Mouse (Mus musculus): Measurements from ENCODE around the gene Abl2. TPM values are rescaled to one million over a fixed set of nuclear protein-coding genes. Genes with fewer than 3 reads are reported as not detected.
"Not testable (repeated sequence)": the region's sequence is repeated elsewhere in the genome, so short reads cannot be mapped to it uniquely, and the experiment has no call there.

Abl2 gene
- polyA plus RNA-seq, 1 experiment from 2014 or later = 4.2 TPM

DNA sequence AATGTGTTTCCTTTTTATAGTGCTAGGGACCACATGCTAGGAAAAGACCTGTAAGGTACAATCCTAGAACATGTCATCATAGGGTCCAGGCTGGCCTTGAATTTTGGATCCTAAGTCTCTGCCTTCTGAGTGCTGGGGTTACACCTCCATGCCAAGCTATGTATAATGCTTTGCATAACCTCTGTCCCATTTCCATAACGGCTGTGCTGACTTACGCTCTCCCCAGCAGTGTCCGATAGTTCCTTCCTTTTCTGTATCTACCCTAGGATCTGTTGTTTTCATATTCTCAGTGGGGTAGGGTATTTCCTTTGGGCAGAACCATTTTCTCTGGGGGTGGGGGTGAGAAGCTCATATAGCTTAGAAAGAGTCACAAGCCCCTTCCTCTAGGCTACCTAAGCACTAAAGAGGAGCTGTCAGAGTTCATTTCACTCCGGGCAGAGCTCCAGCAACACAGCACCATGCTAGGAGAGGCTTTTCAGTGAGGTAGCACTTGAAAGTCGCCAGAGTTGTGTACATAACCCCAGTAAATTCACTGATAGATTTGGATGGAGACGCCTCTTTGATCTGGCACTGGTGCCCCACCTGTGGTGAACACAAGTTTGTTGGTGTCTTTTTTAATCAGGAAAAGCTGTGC lies 93.7 kb downstream of the Abl2 start:
- Histone ChIP-seq H3K4me3 (ENCODE audit: low read length) (no peak overlapping the region), H3K9me3 (ENCODE audit: control insufficient read depth, low read length) (no peaks in the 10 kb centered on the region), H3K27me3 (ENCODE audit: control insufficient read depth, insufficient read depth, low read depth, low read length) (no peaks in the 10 kb centered on the region), H3K9ac (ENCODE audit: low read length) (no peak overlapping the region), H3K4me1 (replicated peaks; ENCODE audit: control insufficient read depth, insufficient read depth, low read length) (peaks cover 14% of the 10 kb centered on the region), H3K36me3 (ENCODE audit: control insufficient read depth, insufficient read depth, low read length) (no peaks in the 10 kb centered on the region), H3K4me2 (ENCODE audit: low read depth, low read length) (no peak overlapping the region), H3K27ac (ENCODE audit: low read length) (peak overlapping the region; percentile 23; the same call in 1 of the 2 replicates)
- peak; percentile 45; the same call in 1 of the 2 replicates for ATAC-seq (ENCODE audit: low read depth)
- WGBS = 40% methylated on average over 6 of the region's 6 CpGs

GRCm38 (mm10) chr1:156654735-156655530 lies 96.3 kb downstream of the Abl2 start:
- no peak overlapping the region for H3K4me3 ChIP-seq (ENCODE audit: low read length)
- 61% methylated on average over 13 of the region's 13 CpGs for WGBS
- H3K9me3 ChIP-seq (ENCODE audit: control insufficient read depth, low read length) = no peaks in the 10 kb centered on the region
- peak overlapping the region; percentile 20; the same call in 1 of the 2 replicates for H3K9ac ChIP-seq (ENCODE audit: low read length)
- H3K4me1 ChIP-seq (replicated peaks; ENCODE audit: control insufficient read depth, insufficient read depth, low read length) = peaks cover 10% of the 10 kb centered on the region
- H3K36me3 ChIP-seq (ENCODE audit: control insufficient read depth, insufficient read depth, low read length) = no peaks in the 10 kb centered on the region
- peak overlapping the region; percentile 46; the same call in 1 of the 2 replicates for H3K27ac ChIP-seq (ENCODE audit: low read length)
- no peak overlapping the region for H3K4me2 ChIP-seq (ENCODE audit: low read depth, low read length)
- no peaks in the 10 kb centered on the region for H3K27me3 ChIP-seq (ENCODE audit: control insufficient read depth, insufficient read depth, low read depth, low read length)
- ATAC-seq (ENCODE audit: low read depth) = 0 out of 2 replicates have a peak, but pooled peaks have one; percentile 42

DNA sequence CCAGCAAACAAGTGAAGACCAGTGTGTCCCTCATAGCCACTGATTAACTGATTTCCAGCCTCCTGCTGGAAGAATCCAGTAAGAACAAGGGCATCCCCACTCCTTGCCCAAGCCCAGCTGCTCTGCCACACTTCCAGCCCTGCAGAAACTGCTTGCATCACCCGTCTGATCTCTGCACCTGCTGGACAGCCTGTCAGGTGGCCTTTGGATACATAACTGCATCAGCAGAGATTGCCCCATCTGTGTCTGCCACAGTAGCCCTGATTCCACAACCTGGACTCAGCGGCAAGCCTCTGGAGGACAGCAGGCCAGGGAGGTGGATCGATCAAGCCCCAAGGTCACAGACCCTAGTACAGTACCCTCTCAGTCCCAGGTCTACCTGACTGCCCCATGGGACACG lies 98.9 kb downstream of the Abl2 start:
- H3K4me2 ChIP-seq (ENCODE audit: low read depth, low read length) = no peak overlapping the region
- no peak overlapping the region for H3K27ac ChIP-seq (ENCODE audit: low read length)
- ATAC-seq (ENCODE audit: low read depth) = no peak
- 83% methylated on average over 4 of the region's 4 CpGs for WGBS
- no peaks in the 10 kb centered on the region for H3K9me3 ChIP-seq (ENCODE audit: control insufficient read depth, low read length)
- H3K4me3 ChIP-seq (ENCODE audit: low read length) = no peak overlapping the region
- H3K36me3 ChIP-seq (ENCODE audit: control insufficient read depth, insufficient read depth, low read length) = no peaks in the 10 kb centered on the region
- no peak overlapping the region for H3K9ac ChIP-seq (ENCODE audit: low read length)
- peaks cover 13% of the 10 kb centered on the region for H3K4me1 ChIP-seq (replicated peaks; ENCODE audit: control insufficient read depth, insufficient read depth, low read length)
- no peaks in the 10 kb centered on the region for H3K27me3 ChIP-seq (ENCODE audit: control insufficient read depth, insufficient read depth, low read depth, low read length)

GRCm38 (mm10) chr1:156658676-156659075 lies 100.1 kb downstream of the Abl2 start:
- no peaks in the 10 kb centered on the region for H3K36me3 ChIP-seq (ENCODE audit: control insufficient read depth, insufficient read depth, low read length)
- WGBS = 82% methylated on average over 5 of the region's 5 CpGs
- H3K4me1 ChIP-seq (replicated peaks; ENCODE audit: control insufficient read depth, insufficient read depth, low read length) = peaks cover 10% of the 10 kb centered on the region; the same call in 1 of the 2 replicates
- no peak overlapping the region for H3K27ac ChIP-seq (ENCODE audit: low read length)
- no peaks in the 10 kb centered on the region for H3K9me3 ChIP-seq (ENCODE audit: control insufficient read depth, low read length)
- no peaks in the 10 kb centered on the region for H3K27me3 ChIP-seq (ENCODE audit: control insufficient read depth, insufficient read depth, low read depth, low read length)
- ATAC-seq (ENCODE audit: low read depth) = no peak
- H3K9ac ChIP-seq (ENCODE audit: low read length) = no peak overlapping the region
- no peak overlapping the region for H3K4me3 ChIP-seq (ENCODE audit: low read length)
- no peak overlapping the region for H3K4me2 ChIP-seq (ENCODE audit: low read depth, low read length)

DNA sequence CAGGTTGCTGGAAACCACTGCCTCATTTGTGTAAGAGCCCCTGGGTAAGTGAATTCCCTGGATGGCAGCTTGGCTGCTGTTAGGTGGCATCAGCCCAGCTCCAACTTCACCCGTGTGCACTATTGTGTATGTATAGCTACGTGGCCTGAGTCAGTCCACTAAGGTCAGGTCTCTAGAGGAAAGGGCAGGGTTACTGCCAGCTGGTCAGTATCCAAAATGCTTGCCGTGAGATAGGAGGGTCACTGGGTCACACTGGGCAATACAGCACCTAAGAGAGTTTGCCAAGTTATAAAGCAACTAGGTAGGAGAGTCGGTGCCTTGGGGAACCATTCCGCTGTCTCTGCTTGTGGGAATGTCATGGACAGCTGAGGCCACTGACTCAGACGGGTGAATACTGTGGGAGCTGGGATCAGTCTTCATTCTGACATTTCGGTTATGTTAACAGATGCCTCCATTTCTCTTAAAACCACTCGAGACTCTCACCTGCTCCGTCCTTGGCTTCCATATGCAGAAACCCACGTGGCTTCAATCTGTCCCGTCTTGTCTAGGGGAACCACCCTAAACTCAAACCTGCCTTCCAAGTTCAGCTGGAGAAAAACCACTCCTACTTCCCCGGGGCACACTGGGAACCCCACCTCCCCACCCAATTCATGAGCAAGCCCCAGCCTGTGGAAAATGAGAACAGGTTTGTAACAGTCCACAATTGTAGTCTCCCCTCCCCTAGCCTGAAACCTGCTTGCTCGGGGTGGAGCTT lies 101.5 kb downstream of the Abl2 start:
- Histone ChIP-seq H3K4me2 (ENCODE audit: low read depth, low read length) (peak overlapping the region; percentile 36), H3K4me1 (replicated peaks; ENCODE audit: control insufficient read depth, insufficient read depth, low read length) (peaks cover 5% of the 10 kb centered on the region; the same call in 1 of the 2 replicates), H3K9me3 (ENCODE audit: control insufficient read depth, low read length) (no peaks in the 10 kb centered on the region), H3K4me3 (ENCODE audit: low read length) (no peak overlapping the region), H3K27ac (ENCODE audit: low read length) (peak overlapping the region; percentile 69), H3K9ac (ENCODE audit: low read length) (0 out of 2 replicates have a peak overlapping the region, but pooled peaks have one; percentile 1), H3K27me3 (ENCODE audit: control insufficient read depth, insufficient read depth, low read depth, low read length) (no peaks in the 10 kb centered on the region), H3K36me3 (ENCODE audit: control insufficient read depth, insufficient read depth, low read length) (no peaks in the 10 kb centered on the region)
- peak; percentile 82 for ATAC-seq (ENCODE audit: low read depth)
- WGBS = 49% methylated on average over 13 of the region's 13 CpGs

GRCm38 (mm10) chr1:156660660-156661236 lies 102.2 kb downstream of the Abl2 start:
- H3K9ac ChIP-seq (ENCODE audit: low read length); H3K36me3 ChIP-seq (ENCODE audit: control insufficient read depth, insufficient read depth, low read length); H3K4me1 ChIP-seq (replicated peaks; ENCODE audit: control insufficient read depth, insufficient read depth, low read length); H3K9me3 ChIP-seq (ENCODE audit: control insufficient read depth, low read length); H3K27me3 ChIP-seq (ENCODE audit: control insufficient read depth, insufficient read depth, low read depth, low read length): not testable (repeated sequence)
- Histone ChIP-seq H3K4me2 (ENCODE audit: low read depth, low read length) (peak overlapping the region; percentile 36), H3K4me3 (ENCODE audit: low read length) (0 out of 2 replicates have a peak overlapping the region, but pooled peaks have one; percentile 4), H3K27ac (ENCODE audit: low read length) (peak overlapping the region; percentile 59)
- 54% methylated on average over 19 of the region's 21 CpGs for WGBS
- ATAC-seq (ENCODE audit: low read depth) = peak; percentile 78

DNA sequence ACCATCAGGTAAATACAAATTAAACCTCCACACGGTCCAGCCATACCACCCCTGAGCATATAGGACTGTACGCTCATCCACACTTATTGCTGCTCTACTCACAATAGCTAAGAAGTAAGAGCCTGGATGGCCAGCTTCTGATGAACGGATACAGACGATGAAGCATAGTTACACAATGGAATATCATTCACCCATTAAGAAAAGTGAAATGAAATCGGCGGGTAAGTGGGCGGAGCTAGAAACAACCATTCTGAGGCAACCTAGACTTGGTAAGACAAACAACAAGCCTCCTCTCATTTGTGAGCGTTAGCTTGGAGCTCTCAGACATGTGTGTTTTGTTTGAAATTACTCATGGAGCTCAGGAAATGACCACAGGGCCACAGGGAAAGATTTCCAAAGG lies 107.2 kb downstream of the Abl2 start:
- Histone ChIP-seq H3K4me3 (ENCODE audit: low read length) (no peak overlapping the region), H3K9me3 (ENCODE audit: control insufficient read depth, low read length) (no peaks in the 10 kb centered on the region), H3K4me2 (ENCODE audit: low read depth, low read length) (no peak overlapping the region), H3K27me3 (ENCODE audit: control insufficient read depth, insufficient read depth, low read depth, low read length) (no peaks in the 10 kb centered on the region), H3K4me1 (replicated peaks; ENCODE audit: control insufficient read depth, insufficient read depth, low read length) (peaks cover 10% of the 10 kb centered on the region), H3K9ac (ENCODE audit: low read length) (no peak overlapping the region), H3K27ac (ENCODE audit: low read length) (no peak overlapping the region), H3K36me3 (ENCODE audit: control insufficient read depth, insufficient read depth, low read length) (no peaks in the 10 kb centered on the region)
- no peak for ATAC-seq (ENCODE audit: low read depth)
- 88% methylated on average over 8 of the region's 8 CpGs for WGBS

DNA sequence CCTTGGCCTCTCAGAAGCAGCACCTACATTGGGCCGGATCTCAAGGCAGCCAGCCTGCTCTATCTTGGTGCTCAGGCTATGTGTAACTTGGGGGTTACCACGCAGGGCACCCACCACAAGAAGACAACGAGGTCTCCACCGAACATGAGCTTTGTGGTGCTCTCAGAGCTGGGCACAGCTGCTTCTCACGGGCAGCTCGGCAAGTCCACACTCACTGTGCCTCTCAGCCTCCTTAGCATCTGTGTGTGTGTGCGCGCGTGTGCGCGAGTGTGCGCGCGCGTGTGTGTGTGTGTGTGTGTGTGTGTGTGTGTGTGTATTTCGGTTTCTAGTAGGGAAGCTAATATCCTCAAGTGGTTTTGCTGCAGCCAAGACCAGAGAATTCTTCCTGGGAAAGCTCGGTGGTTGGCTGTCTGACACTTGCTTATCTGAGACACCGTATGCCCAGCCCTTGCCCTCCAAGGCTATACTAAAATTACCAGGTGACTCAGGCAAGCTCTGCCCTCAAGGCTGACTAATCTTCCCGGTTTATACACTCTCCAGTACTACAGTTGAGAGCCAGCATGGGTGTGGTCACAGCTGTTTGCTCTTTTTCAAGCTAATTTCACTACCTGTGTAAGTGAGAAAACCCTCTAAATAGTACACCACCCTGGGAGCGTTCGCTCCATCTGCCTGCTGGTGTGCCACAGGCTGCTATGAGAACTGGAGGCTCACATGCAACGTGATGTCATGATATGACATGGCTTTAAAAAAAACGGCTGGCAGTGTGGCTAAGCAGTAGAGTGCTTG lies 108.7 kb downstream of the Abl2 start:
- Histone ChIP-seq H3K9ac (ENCODE audit: low read length) (no peak overlapping the region), H3K9me3 (ENCODE audit: control insufficient read depth, low read length) (no peaks in the 10 kb centered on the region), H3K36me3 (ENCODE audit: control insufficient read depth, insufficient read depth, low read length) (no peaks in the 10 kb centered on the region), H3K27me3 (ENCODE audit: control insufficient read depth, insufficient read depth, low read depth, low read length) (no peaks in the 10 kb centered on the region), H3K27ac (ENCODE audit: low read length) (peak overlapping the region; percentile 41), H3K4me2 (ENCODE audit: low read depth, low read length) (no peak overlapping the region), H3K4me3 (ENCODE audit: low read length) (no peak overlapping the region), H3K4me1 (replicated peaks; ENCODE audit: control insufficient read depth, insufficient read depth, low read length) (peaks cover 10% of the 10 kb centered on the region)
- peak; percentile 82 for ATAC-seq (ENCODE audit: low read depth)
- WGBS = 63% methylated on average over 23 of the region's 23 CpGs

Data from lung, embryonic 16.5 days (tissue).